Mouse (Mus musculus) midbrain, embryonic 14.5 days (tissue): Measurements from ENCODE around the gene Ttll3. TPM values are rescaled to one million over a fixed set of nuclear protein-coding genes. Genes with fewer than 3 reads are reported as not detected.

ENCODE experiments used
- microRNA-seq: library from miRNA; unstranded; fragments of <30 nt; microRNA quantifications from one replicate; pipeline ENCODE4, GENCODE M21; 2016
- polyA plus RNA-seq: library from polyadenylated mRNA; unstranded; fragments of >200 nt; fragmentation: Nextera tagmentation; extraction: Ambion mirVana; gene quantifications from 2 replicates; pipeline ENCODE4 v1.2.1, GENCODE M21; 2014

The Ttll3 gene
- polyA plus RNA-seq, 1 experiment from 2014 or later = 7.3 TPM

Small RNA genes lying within 50 kb of the gene (microRNA-seq; reads per million reads assigned to microRNA genes)
- gene Gm24387 = not detected

Other genes with a start within 250 kb of the Ttll3 start
- 21.7 and 31.3 TPM in 2 replicates for gene Lhfpl4, start 193.9 kb upstream of the Ttll3 start, polyA plus RNA-seq
- 38.6 and 40.4 TPM in 2 replicates for gene Mtmr14, start 151.4 kb upstream of the Ttll3 start, polyA plus RNA-seq
- 4.7 and 5.5 TPM in 2 replicates for gene Cpne9, start 107.0 kb upstream of the Ttll3 start, polyA plus RNA-seq
- gene Brpf1, start 82.1 kb upstream of the Ttll3 start, polyA plus RNA-seq = 15.6 and 22.8 TPM in 2 replicates
- 9.2 and 9.8 TPM in 2 replicates for gene Ogg1, start 62.3 kb upstream of the Ttll3 start, polyA plus RNA-seq
- gene Camk1, start 45.3 kb upstream of the Ttll3 start, polyA plus RNA-seq = 101 and 108 TPM in 2 replicates
- gene Tada3, start 11.4 kb upstream of the Ttll3 start, polyA plus RNA-seq = 72.2 and 81.9 TPM in 2 replicates
- gene Arpc4, start 11.1 kb upstream of the Ttll3 start, polyA plus RNA-seq = 234 and 394 TPM in 2 replicates
- 20.7 and 24.6 TPM in 2 replicates for gene Rpusd3, start 30.1 kb downstream of the Ttll3 start, polyA plus RNA-seq
- not detected in 2 replicates for gene Cidec, start 46.5 kb downstream of the Ttll3 start, polyA plus RNA-seq
- 86.1 and 96.9 TPM in 2 replicates for gene Jagn1, start 53.3 kb downstream of the Ttll3 start, polyA plus RNA-seq
- 0.09 TPM in 1 of 2 replicates, not detected in the other for gene Il17re, start 69.2 kb downstream of the Ttll3 start, polyA plus RNA-seq
- gene Il17rc, start 82.2 kb downstream of the Ttll3 start, polyA plus RNA-seq = 0.77 and 0.93 TPM in 2 replicates
- 49.7 and 51.1 TPM in 2 replicates for gene Creld1, start 94.0 kb downstream of the Ttll3 start, polyA plus RNA-seq
- gene Prrt3, start 112.7 kb downstream of the Ttll3 start, polyA plus RNA-seq = 8.2 and 10.6 TPM in 2 replicates
- gene Emc3, start 142.4 kb downstream of the Ttll3 start, polyA plus RNA-seq = 91.9 and 100 TPM in 2 replicates
- 2.1 and 3.7 TPM in 2 replicates for gene Fancd2, start 142.4 kb downstream of the Ttll3 start, polyA plus RNA-seq
- gene Fancd2os, start 211.5 kb downstream of the Ttll3 start, polyA plus RNA-seq = not detected in 2 replicates
- 258 and 280 TPM in 2 replicates for gene Brk1, start 215.5 kb downstream of the Ttll3 start, polyA plus RNA-seq
- gene Vhl, start 234.7 kb downstream of the Ttll3 start, polyA plus RNA-seq = 74.8 and 85.2 TPM in 2 replicates
- gene Irak2, start 249.2 kb downstream of the Ttll3 start, polyA plus RNA-seq = 0.42 and 1.0 TPM in 2 replicates